Mouse (Mus musculus) embryo, embryonic 11.5 days (tissue): ENCODE results near the gene Wtip.
A peak's percentile ranks its signal among the peaks of the same experiment; 100 is the strongest.
"Not testable (repeated sequence)": the region's sequence is repeated elsewhere in the genome, so short reads cannot be mapped to it uniquely, and the experiment has no call there.

Source experiments
- DNase-seq: peaks from one replicate; pipeline ENCODE4 v3.0.0-alpha.2; 2012; ENCODE audit warnings: low read depth, low spot score

Gene Wtip

GRCm38 (mm10) chr7:34133117-34133762 is at the start of gene Wtip:
Gene Wtip (minus strand): TSS chr7:34133268.
- DNase-seq: peak; percentile 79

GRCm38 (mm10) chr7:34176241-34176640 is 43.2 kb upstream of the Wtip start:
- DNase-seq: not testable (repeated sequence)

GRCm38 (mm10) chr7:34172251-34172650 is 39.2 kb upstream of the Wtip start:
- no peak for DNase-seq

- no peak for DNase-seq
These were observed 36.4 kb upstream of the Wtip start, which contains the start of gene Uba2 for GRCm38 (mm10) chr7:34169454-34169853. Gene Uba2 (minus strand): TSS chr7:34169599.

- DNase-seq: peak; percentile 79
These were observed 35.6 kb upstream of the Wtip start for GRCm38 (mm10) chr7:34168470-34169251.

- peak; percentile 13 for DNase-seq
These were observed 34.9 kb upstream of the Wtip start for GRCm38 (mm10) chr7:34167766-34168469.

- DNase-seq: no peak
These were observed 33.8 kb upstream of the Wtip start for GRCm38 (mm10) chr7:34166850-34167249.

- DNase-seq: no peak
These were observed 32.9 kb upstream of the Wtip start for GRCm38 (mm10) chr7:34165999-34166398.

GRCm38 (mm10) chr7:34164671-34165070 is 31.6 kb upstream of the Wtip start:
- DNase-seq: no peak

GRCm38 (mm10) chr7:34159167-34159566 is 26.1 kb upstream of the Wtip start:
- DNase-seq: no peak

GRCm38 (mm10) chr7:34157994-34158393 is 24.9 kb upstream of the Wtip start:
- no peak for DNase-seq

GRCm38 (mm10) chr7:34147193-34147592 is 14.1 kb upstream of the Wtip start:
- DNase-seq: no peak

GRCm38 (mm10) chr7:34141123-34141522 is 8.1 kb upstream of the Wtip start:
- DNase-seq: no peak

GRCm38 (mm10) chr7:34139493-34139892 is 6.4 kb upstream of the Wtip start:
- DNase-seq: no peak

GRCm38 (mm10) chr7:34134336-34134735 is 1.3 kb upstream of the Wtip start:
- peak; percentile 22 for DNase-seq

- DNase-seq: peak; percentile 22
These were observed 551 bp downstream of the Wtip start for GRCm38 (mm10) chr7:34132355-34133079.

- no peak for DNase-seq
These were observed 1.1 kb downstream of the Wtip start for GRCm38 (mm10) chr7:34131959-34132354.

- DNase-seq: no peak
These were observed 1.9 kb downstream of the Wtip start for GRCm38 (mm10) chr7:34131118-34131517.

GRCm38 (mm10) chr7:34126291-34126690 is 6.8 kb downstream of the Wtip start:
- no peak for DNase-seq

- no peak for DNase-seq
These were observed 7.7 kb downstream of the Wtip start for GRCm38 (mm10) chr7:34125346-34125745.

- no peak for DNase-seq
These were observed 9.9 kb downstream of the Wtip start for GRCm38 (mm10) chr7:34122987-34123720.
